Mouse (Mus musculus): Measurements from ENCODE around the gene Ocel1.
A peak's percentile ranks its signal among the peaks of the same experiment; 100 is the strongest.
"Not testable (repeated sequence)": the region's sequence is repeated elsewhere in the genome, so short reads cannot be mapped to it uniquely, and the experiment has no call there.

The Ocel1 gene

GRCm38 (mm10) chr8:71371236-71371848 is at the start of gene Ocel1:
Ocel1 (plus strand) TSS chr8:71371298.
- peak; percentile 98 for DNase-seq

DNA sequence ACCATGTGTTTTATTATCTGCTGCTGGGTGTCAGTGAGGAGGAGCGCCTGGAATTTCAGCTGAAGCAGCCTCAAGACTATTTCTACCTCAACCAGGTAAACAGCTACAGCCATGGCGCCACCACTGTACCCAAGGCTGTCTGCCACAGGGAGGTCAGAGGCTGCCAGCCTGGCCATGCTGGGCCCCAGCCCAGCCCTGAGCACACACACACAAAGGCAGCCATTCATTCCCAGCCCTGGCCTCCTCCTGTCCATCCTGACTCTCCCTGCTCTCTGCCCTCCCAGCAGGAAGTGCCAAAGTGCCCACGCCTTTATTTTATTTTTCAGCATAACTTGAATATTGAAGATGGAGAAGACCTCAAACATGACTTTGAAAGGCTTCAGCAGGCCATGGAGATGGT is 48.2 kb upstream of the Ocel1 start:
- no peak for DNase-seq

- no peak for DNase-seq
These were observed 46.2 kb upstream of the Ocel1 start for GRCm38 (mm10) chr8:71324848-71325247.

DNA sequence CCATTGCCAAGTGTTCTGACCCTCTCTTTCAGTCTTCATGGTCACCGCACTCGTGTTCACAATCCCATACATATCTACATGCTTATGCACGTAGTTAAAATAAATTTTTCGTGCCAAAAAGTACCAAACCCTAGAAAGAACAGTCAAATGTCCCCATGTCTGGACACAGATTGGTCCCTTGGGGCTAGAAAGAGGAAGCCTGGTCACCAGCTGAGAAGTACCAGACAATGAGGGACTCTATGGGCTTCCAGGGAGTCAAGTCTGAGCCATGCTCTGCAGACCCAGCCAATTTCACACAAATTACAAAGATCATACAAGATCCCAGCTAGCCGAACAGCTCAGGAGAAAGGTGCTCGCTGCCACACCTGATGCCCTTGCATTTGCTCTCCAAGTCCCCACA is 33.3 kb upstream of the Ocel1 start:
- not testable (repeated sequence) for DNase-seq

DNA sequence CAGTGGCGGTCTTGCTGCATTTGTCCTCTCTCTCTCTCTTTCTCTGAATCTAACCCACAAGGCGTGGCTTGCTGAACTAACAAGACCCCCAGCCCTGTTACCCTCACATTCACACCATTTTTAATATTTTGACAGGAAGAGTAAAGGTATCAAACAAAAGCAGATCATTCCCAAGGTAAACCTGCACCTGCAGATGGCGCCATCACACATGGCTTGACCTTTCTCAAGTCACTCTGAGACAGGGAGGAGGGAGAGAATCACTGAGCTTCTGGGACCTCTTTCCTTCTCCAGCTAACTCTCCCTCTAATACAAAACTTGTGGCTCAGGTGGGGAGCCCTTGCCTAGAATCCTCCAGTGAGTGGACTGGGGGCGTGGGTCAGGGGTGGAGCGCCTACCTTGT is 30.5 kb upstream of the Ocel1 start:
- no peak for DNase-seq

DNA sequence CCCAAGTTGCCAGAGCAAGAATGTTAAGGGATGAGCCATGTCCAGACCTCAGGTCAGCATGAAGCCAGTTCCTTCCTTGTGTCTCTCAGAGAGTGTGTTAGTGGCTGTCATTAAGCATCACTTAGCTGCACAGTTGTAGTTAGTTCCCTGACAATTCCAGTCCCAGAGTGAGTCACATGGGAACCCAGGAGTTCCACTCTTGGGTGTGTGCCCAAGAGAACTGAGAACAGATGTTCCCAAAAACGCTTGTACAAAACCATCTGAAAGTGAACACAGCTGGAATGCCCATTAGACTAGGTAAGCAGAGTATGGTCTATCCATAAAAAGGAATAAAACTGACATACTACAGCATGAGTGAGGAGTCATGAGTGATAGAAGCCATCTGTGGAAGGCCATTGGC is 24.5 kb upstream of the Ocel1 start:
- no peak for DNase-seq

DNA sequence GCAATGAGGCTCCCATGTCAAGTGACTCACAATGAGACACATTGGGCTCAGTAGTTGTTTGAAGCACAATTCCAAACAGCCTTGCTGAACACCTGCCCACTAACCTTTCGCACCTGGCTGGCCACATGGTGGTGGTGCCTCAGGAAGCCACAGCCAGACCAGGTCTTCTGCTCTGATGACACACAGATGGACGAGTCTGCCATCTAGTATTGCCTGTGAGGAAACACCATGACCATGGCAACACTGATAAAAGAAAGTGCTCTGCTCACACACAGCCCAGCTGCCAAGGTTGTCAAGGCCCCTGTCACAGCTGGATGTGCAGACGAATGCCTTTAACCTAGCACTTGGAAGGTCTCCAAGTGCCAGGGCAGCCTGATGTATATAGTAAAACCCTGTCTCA is 20.0 kb upstream of the Ocel1 start:
- DNase-seq = no peak

GRCm38 (mm10) chr8:71351520-71351919 is 19.6 kb upstream of the Ocel1 start:
- DNase-seq = no peak

GRCm38 (mm10) chr8:71358026-71358425 is 13.1 kb upstream of the Ocel1 start:
- DNase-seq = no peak

GRCm38 (mm10) chr8:71366771-71367528 is 4.1 kb upstream of the Ocel1 start, which contains the start of gene Use1:
Use1 (plus strand) TSS chr8:71366848.
- peak; percentile 95 for DNase-seq

- DNase-seq = no peak
These were observed 3.4 kb upstream of the Ocel1 start for GRCm38 (mm10) chr8:71367529-71368176.

DNA sequence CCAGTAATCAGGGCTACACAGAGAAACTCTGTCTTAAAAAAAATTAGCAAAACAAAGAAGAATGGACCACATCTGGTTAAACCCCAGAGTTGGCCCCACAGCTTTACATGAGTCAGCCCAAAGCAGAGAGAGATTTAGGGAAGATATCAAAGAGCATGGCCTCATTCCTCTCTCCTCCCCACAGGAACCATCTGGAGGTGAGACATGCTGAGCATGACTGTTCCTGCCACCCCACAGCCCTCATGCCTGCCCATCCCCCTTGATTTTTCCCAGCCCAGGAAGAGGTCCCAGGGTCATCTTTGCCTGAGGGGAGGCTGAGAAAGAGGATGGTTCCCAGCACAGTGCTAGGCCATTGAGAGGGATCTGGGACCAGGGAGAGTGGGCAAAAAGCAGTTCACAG is 2.7 kb upstream of the Ocel1 start:
- DNase-seq = no peak

- peak; percentile 51 for DNase-seq
These were observed 1.9 kb upstream of the Ocel1 start for GRCm38 (mm10) chr8:71369040-71369718.

GRCm38 (mm10) chr8:71370711-71371235 is 325 bp upstream of the Ocel1 start:
- peak; percentile 55 for DNase-seq

GRCm38 (mm10) chr8:71372427-71372826 is 1.3 kb downstream of the Ocel1 start:
- DNase-seq = peak; percentile 69

GRCm38 (mm10) chr8:71373000-71373399 is 1.9 kb downstream of the Ocel1 start:
- DNase-seq = peak; percentile 43

- DNase-seq = peak; percentile 64
These were observed 3.6 kb downstream of the Ocel1 start for GRCm38 (mm10) chr8:71374616-71375206.

- peak; percentile 93 for DNase-seq
These were observed 4.7 kb downstream of the Ocel1 start for GRCm38 (mm10) chr8:71375581-71376422.

GRCm38 (mm10) chr8:71376423-71377030 is 5.4 kb downstream of the Ocel1 start:
- DNase-seq = peak; percentile 65

DNA sequence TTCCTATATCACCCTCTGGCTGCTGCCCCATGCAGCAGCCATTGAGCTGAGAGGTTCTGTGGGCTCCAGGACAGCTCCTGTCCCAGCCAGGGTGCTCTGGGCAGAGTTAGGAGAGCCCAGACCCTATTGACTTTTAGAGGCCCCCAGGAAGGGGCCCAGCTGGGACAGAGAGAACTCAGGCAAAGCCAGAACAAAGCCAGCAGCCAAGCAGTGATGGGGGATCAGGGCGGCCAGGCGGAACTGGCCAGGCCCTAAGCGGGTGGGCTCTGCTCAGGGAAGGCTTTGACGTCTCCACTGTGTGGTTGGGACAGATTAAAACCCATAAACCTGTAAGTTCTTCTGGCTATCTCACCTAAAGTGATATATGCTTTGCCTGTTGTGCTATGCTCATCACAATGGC is 7.9 kb downstream of the Ocel1 start:
- DNase-seq = no peak

DNA sequence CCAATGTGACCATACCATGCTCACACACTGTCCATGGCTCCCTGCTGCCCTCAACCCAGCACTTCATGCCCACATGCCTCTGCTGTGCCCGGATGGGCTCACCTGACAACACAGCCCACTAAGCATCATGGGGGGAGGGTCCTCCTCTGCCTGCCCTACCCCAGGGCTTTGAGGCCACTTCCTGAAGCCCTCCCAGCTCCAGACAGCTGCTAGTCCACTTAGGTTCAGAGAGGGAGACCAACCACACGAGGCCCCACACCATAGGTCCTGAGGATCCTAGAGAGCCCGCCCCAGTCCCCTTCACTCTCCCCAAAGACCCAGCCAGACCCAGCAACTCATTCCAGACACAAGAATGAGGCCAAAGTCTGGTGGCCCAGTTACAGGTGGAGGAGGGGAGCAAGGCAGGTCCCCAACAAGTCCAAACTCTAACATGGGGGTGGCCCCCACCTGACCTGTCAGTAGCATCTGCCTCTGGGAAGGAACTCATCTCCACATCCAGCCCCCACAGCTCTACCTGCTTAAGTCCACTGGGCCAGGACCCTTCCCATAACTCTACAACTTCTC is 8.5 kb downstream of the Ocel1 start:
- peak; percentile 57 for DNase-seq

Measured in cerebellum, adult 9-11 months (tissue).